Mouse (Mus musculus) hindlimb bud, embryonic 11.5 days (tissue): ENCODE measurements around the gene Wdr20.

Experiments used
- DNase-seq: peaks from one replicate; pipeline ENCODE4 v3.0.0-alpha.2; 2012; ENCODE audit warnings: low read depth, low spot score; ENCODE audit errors: extremely low spot score

Gene Wdr20

DNA sequence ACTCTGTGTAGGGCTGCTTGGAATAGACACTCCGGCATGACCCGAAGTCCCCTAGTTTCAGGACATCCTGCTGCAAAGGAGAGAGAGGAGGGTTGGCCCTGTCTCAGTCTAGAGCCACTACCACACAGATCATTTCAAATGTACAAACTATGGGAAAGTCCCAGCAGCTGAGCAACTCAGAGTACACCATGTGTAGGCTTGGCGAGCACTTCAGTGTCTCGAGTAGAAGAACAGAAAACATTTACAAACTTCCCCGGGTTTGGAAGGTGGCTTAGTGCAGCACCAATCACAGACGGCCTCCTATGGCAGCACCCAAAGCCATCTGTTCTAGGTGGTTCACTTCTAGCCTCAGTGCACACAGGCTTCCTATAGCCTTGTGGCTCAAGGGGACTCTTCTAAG, 75.9 kb downstream of the Wdr20 start:
- no peak for DNase-seq

DNA sequence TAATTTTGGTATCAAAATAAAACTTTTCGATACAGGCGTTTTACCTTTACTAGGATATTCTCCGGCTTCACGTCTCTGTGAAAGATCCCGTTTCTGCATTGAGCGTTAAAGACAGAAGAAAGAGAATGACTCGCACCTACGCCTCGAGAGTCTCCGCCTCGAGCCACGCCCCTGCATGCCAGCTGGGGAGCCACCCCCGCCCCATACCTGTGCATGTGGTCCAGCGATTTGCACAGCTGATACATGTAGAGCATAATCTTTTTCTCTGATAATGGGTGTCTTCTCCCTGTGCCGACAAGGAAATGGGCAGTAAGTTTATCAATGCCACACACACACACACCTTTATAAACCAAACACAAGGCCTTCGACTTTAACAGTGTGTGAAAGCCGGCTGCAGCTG, 77.2 kb downstream of the Wdr20 start:
- no peak for DNase-seq

DNA sequence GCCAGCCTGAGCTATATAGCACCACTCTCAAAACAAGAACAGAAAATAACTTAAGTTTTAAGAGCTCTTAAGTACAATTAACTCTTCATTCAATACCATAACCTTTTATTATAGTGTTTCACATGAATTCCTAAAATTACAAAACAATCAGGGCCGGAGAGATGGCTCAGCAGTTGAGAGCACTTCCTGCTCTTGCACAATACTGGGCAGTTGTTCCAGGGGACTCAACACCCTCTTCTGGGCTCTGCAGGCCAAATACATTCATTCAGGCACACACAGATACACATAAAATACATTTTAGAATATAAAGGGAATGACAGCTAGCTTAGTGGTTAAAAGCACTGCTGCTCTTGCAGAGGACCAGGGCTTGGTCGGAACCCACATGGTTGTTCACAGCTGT, 79.1 kb downstream of the Wdr20 start:
- no peak for DNase-seq

DNA sequence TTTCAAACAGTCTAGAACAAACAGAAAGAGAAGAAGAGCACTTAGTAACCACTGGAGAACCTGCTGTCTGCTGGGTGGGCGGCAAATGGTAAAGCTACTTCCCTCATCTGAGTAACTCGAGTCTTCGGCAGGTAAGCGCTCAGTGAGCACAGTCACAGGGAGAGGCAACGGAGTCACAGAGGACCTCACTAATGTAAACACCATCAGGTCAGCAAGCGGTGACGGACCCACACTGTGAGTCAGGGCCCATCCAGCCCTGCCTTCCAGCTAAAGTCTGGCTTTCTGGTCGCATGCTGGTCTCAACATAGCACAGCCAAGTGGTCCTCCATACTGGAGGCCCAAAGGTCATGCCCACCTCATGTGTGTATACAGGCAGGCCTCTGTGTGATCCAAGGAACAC, 81.6 kb downstream of the Wdr20 start:
- no peak for DNase-seq

DNA sequence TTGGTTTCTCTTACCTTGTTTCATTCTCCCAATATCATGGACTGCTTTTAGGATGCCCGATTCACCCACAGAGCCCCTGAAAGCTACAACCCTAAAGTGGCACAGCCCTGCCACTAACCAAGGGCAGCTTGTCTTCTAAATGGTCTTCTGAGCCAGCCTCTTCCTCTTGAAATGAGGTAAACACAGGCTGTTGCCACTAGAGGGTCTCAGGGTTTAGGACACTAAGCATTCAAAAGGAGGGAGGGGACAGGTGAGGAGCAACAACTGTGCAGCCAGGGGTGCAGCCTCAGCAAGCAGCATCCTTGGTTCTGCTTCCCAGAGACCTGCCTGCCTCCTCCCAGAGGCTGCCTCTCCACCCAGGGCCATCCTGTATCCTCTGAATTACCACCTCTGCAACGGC, 84.0 kb downstream of the Wdr20 start:
- DNase-seq, result no peak

DNA sequence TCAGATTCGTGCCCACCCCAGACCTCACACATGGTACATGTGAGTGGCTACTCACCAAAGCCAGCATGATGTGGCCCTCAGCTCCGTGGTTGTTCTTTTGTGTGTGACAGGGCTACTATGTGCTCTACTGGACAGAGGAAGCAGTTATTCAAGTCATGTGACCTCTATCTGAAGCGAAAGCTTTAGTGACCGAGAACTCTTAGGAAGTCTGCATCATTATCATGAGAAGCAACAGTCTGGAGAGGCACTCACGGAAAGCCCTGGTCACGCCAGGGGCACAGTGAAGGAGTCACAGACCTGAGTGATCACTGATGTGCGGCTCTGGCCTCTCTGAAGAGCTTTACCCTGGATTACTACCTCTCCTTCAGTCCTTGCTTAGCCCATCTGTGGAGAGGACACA, 84.6 kb downstream of the Wdr20 start:
- no peak for DNase-seq

DNA sequence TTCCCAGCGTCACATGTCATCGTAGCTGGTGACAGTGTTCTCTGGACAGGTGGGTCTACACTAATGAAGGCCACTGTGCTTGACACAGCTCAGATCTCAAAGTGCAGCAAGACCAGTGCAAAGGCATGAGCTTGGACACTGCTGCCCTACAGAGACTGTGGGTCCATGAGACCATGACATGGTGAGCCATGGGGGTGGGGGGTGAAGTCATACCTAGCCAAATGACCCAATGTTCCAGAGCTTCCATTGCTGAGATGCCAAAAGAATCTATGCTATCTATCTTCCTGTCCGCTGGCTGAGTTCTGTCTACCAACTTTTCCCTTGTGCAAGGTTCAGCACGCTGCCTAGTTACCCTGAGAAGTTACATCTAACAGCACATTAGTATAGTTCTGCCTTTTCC, 91.2 kb downstream of the Wdr20 start:
- no peak for DNase-seq

DNA sequence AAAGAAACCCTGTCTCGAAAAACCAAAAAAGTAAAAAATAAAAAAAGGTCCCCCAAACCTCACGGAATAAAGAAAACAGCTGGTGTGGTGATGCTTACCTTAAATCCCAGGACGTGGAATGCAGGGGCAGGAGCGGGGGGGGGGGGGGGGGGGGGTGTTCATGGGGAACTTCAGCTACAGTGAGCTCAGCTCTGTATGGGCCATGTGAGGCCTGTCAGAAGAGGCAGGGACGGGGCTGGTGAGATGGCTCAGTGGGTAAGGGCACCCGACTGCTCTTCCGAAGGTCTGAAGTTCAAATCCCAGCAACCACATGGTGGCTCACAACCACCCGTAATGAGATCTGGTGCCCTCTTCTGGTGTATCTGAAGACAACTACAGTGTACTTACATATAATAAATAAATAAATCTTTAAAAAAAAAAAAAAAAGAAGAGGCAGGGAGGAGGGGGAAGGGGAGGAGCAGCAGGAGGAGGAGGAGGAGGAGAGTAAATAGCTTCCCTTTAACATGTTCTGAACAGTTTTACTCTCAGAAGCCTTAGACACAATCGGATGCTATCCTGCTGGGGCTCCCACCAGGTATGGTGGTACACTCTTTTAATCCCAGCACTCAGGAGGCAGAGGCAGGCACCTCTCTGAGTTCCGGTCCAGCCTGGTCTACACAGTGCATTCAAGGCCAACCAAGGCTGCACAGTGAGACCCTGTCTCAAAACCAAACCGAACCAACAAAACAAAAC, 92.7 kb downstream of the Wdr20 start:
- DNase-seq, result no peak

DNA sequence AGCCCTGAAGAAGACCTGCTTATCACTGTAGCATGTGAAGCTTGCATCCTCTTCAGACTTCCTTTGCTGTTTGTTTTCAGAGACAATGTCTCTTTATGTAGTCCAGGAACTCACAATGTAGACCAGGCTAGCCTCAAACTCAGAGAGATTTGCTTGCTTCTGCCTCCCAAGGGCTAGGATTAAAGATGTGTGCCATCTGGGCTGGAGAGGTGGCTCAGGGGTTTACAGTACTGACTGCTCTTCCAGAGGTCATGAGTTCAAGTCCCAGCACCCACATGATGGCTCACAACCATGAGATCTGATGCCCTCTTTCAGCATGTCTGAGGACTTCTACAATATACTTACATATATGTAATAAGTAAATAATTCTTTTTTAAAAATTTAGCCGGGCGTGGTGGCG, 97.4 kb downstream of the Wdr20 start:
- DNase-seq, result no peak

DNA sequence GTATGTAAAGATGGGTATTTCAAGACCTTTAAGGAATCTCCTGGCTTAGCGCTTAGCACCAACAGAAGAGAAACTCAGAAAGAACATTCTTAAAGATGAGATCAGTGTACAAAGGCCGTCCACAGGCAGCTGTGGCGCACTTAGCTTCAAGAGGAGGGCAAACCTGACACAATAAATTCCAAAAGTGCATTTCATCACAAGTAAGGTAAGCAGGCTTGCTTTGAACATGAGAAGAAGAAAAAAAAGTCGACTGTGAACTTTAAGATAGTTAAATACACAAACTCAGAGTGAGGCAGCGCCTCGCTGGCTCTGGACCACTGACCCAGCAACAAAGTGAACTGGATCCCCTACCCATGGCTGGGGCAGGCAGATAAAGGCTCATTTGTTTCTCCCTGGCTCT, 99.0 kb downstream of the Wdr20 start:
- DNase-seq, result no peak

DNA sequence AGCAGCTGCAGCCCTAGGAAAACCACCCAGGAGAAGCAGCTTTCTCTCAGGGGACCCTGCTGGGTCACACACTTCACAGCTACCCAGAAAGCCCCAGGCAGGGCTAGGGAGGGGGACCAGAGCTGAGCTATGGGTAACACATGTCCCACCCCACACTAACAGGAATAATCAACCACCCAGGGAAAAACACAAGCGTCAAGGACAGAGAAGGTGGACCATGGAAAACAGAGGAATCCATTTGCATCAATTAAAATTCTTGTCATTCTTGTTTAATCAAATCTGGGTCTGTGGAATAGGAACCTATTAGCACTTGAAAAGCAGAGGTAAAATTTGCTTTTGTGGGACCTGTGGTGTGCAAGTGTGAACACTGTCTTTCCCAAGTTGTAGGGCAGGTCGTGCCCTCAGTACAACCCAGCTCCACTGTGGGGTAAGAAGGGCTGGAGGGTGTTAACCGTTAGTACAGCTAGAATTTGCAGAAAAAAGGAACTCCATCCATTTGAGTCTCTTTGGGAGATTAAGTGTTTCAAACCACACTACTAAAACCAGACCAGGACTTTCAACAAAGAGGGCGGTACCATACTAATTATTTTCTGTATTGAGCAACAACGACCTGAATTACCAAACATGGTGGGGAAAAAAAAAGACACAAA, 99.6 kb downstream of the Wdr20 start:
- DNase-seq, result no peak

DNA sequence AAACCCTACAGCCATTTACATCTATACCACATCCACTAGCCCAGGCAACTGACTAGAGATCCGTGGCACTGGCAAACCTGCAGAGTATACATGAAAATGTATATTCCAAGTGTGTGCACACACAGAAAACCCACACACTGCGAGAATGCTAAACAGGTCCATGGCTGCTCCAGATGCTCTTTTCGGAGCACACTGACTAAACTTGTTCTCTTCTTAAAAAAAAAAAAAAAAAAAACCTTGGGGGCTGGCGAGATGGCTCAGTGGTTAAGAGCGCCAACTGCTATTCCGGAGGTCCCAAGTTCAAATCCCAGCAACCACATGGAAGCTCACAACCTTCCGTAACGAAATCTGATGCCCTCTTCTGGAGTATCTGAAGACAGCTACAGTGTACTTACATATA, 100.1 kb downstream of the Wdr20 start:
- no peak for DNase-seq

DNA sequence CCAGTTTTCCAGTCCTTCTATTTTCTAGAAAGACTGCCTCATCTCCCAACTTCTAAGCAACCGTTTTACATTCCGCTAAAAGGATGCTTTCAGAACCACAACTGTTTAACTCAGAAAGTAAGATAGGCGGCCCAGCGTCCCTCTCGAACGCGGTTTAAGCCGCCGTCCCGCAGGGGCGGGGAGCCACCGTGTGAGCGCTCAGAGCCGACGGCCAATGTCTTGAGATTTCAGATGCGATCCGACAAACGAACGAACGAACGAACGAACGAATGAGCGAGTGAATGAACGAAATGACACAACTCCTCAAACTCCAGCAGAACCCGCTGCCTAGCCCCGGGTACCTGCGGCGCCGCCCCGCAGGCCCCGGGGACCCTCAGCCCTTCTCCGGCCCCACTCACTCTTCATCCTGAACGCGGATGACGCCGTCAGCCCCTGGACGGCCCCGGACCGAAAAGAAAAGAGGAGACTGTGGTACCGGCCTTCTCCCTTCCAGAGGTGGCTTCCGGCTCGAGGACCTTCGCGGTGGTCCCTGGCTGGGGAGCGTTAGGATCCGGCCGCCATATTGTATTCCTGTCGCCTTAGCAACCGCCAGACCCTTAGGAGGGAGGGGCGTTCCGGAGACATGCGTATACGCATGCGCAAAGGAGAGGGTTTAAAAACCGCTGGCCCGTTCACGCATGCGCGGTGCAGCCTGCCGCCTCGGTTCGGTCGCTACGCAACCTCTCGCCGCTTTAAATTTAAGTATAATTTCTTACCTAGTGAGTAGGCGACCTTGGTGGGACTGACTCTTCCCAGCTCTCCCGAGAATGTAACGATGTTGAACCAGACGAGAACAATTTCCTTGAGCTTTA, 102.8 kb downstream of the Wdr20 start, which contains the start of gene Mok:
Mok (minus strand) TSS at position 592 of the 851 bp plus-strand sequence.
- DNase-seq, result peak; percentile 98

DNA sequence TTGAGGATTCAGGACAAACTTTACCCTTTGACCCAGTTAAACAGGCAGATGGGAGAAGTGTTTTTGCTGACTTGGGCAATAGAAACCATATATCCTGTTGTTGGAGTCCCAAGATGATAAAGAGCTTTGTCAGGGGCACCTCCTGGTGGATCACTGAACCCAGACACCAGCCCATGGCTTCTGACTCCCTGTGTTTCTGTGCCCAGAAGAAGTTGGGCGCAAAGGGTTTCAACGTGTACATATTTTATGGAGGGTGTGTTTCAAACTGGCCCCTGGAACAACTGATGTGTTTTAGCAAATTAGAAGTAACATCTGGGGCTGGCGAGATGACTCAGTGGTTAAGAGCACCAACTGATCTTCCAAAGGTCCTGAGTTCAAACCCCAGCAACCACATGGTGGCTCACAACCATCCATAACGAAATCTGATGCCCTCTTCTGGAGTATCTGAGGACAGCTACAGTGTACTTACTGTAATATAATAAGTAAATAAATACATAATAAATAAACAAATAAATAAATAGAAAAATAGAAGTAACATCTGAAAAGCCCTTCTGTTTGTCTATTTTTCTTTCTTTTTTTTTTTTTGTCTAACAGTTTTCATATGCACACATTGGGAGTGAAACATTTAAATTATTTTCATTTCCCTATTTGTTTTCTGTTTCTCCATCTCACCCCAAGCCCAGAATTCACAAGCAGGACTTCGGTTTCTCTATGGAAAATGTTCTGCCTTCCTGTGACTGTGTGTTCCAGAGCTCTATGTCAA, 104.2 kb downstream of the Wdr20 start:
- no peak for DNase-seq

DNA sequence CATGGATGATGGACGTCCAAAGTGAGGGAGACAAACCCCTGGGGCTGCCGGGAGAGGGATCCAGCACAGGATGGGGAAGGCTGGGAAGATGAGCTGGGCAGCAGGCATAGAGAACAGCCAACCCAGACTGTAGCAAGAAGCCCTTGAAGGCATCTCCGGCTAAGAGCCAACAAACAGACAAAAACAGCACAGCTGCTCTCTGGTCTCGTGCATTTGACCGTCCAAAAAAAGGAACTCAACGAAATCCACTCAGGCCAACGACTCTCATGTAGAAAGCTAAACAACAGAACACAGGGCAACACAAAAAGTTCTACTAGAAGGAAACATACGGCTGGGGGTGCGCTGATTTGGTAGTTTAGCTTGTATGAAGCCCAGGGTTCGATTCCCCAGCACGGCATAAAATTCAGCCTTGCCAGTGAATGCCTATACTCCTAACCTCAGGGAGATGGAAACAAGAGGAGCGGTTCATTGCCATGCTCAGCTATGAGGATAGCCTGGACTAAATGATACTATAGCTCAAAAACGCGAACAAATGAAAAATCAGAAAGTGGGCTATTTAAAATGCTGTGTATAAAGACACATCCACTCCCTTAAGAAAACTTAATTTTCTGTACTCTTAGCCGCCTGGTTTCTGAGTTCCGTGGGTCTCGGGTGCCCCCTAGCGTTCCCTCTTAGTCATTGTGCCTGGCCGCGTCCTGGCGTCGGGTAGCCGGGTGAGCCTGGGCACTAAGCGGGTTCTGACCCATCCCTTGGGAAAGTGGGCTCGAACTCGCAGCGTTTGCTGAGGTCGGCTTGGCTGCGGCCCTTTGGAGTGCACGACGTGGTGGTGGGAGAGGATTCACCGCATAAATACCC, 105.7 kb downstream of the Wdr20 start:
- DNase-seq, result no peak

DNA sequence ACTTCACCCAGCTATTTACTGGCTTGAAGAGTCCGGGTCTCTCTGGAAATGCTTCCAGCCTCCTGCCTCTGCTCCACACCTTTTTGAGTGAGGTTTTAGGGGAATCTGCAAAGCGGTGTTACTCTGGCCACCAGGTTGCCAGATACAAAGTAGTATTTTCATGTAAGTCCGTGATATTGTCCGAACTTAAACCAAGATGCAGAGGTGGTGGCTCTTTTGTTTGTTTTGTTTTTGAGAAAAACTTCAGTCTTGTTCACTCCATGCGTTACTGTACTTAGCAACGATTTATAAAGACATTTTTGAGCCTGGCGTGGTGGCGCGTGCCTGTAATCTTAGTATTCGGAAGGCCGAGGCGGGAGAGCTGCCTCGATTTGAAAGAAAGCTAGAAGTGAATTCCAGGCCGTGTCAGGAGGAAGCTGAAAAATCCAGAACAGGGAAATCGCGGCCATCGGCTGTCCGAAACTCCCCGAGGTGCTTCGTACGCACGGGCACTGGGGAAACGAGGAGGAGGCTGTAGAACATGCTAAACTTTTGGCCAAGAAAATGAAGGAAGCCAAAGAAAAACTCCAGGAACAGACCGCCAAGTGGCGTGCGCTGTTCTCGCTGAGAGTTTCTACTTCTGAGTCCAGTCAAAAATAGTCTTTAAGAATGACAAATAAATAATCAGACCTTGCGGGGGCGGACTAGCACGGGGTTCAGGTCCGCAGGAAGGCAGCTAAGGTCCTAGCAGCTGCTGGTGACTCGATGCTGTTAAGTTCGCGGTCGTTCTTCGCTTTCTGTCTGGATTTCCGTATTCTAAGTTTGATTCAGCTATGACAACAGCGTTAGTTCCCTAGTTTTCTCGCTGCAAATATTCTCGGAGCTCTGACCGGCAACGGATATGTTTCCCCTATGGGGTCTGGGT, 106.7 kb downstream of the Wdr20 start:
- no peak for DNase-seq

DNA sequence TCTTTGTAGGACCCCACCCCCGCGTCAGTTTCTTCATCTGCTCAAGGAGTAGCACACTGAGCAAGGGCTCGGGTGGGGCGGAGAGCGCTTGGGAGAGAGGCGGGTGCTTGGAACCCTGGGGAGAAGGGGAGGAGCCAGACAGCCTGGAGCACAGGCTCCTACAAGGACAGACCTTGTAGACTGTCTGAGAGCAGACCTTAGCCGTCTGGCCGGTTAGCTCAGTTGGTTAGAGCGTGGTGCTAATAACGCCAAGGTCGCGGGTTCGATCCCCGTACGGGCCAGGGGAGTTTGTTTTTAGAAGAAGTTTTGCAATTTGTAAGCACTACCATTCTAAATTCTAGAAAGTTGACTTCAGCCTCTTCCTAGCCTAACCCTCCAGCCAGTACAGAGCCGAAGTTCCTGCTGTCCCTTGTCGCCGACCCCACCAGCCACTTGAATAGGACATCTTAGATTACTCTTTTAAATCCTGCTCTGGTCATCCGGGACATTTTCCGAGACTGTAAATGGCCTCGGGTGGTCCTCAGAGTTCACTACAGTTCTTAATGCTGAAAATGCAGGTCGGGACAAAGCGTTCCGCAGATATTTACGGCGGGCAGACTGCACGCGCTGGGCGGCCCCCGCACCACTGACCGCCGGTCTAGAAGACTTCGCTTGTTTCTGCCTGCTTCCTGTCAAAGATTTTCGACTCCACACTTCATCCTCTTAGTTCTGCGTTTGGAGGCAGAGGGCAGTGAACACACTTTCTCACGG, 107.6 kb downstream of the Wdr20 start:
- peak; percentile 94 for DNase-seq

DNA sequence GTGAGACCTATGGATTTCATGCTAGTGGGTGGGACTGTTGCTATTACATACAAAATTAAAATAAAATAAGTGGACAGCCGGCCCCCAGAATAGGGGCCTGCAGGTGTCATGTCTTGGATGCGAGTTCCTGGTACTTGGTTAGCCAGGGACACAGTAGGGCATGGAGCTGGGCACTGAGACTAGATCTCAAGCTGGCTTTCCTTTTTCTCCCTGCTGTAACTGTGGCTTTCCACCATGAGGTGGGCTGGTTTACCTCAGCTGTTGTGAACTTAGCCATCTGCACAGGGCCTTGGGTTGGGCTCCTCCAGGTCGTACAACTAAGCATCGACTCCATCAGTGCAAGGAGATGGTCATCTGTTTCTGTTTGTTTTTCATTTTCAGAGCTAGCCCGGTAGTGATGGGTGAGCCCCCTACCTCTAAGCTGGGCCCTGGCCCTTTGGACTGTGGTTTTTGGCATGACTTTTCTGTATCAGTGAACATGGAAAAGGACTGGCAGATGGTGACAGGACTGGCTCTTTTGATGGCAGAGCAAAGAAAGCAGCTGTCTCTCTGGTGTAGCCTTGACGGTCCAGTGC, 108.5 kb downstream of the Wdr20 start:
- DNase-seq, result no peak
